Mouse (Mus musculus) T-cell, adult 2 months (primary cell): ENCODE data around the gene Dck.

Experiments used
- DNase-seq: peaks from one replicate; pipeline ENCODE4 v3.0.0; 2022; ENCODE audit warnings: low spot score

Gene Dck

DNA sequence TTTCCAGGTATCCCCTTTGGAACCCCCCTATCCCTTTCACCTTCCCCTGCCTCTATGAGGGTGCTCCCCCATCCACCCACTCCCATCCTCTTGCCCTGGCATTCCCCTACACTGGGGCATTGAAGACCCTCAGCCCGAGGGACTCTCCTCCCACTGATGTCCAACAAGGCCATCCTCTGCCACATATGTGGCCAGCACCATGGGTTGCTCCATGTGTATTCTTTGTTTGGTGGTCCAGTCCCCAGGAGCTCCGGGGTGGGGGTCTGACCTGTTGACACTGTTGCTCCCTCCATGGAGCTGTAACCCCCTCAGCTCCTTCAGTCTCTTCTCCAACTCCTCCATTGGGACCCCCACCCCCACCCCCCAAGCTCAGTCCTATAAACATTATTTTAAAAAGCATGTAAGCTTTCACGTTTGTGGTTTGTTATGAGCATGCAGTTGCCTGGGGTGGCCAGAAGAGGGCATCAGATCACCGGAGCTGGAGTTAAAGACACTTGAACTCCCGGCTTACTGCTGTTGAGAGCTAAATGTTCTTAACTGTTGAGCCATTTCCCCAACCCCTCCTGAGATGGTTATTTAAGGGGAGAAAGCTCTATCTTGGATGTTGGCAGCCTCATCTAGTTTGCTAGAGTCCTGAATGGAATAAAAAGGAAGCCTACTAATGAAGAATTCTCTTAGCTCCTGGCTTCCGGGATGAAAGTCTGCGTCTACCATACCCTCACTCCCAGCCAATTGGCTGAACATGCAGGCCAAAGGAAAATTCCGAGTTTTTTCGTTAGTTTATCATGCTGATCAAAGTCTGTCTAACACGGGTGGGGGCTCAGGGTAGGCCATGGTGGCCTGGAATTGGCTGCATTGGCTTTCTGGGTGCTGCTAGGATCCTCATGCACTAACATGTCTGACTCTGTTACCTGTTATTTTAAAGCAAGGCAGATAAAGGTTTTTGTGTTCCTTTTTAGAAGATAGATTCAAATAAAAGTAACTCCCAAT, 26.8 kb downstream of the Dck start:
- peak; percentile 29 for DNase-seq

DNA sequence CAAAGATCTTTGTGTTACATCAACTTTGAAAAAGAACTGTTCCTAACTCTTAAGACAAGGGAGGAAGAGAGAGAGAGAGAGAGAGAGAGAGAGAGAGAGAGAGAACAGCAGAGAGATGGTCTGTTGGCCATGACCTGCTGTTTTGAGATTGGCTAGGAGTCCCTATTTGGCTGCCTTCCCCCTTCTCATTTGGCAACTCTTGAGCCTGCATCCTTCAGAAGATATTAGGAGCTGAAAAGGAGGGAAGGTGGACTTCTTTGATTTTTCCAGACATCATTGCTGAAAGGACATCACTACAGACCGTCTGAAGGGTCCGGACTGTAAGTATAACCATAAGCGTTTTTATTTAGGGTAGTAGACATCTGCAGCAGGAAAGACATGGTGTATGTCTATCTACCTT, 28.9 kb downstream of the Dck start:
- DNase-seq = no peak

DNA sequence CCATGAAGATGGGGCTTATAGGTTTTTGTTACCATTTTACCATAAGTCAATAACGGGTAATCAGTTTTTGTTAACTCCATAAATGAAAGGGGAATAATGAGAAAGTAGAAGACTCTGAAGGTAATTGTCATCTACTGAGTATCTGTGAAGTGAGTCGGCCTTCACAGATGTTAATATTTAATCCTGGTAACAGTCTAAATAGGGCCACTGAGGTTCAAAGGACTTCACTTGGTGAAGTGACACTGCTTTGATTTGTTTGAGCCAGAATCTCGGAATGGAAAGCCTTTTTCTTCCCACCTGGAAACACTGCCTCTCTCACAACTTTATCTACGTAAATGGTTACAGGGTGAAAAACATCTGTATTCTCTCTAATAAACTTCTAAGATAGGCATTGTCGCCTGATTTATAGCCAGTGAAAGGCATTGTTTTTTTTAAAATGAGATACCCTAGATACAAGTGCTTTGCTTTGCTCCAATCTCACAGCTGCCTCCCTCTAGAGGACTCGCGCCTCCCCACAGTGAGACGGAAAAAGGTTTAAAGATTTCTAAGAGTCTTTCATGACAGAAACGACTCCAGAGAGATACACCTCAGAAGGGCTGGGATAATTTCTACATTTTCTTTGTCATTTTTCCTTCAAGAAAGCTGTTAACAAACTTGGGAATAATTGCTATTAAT, 31.3 kb downstream of the Dck start:
- DNase-seq = no peak

DNA sequence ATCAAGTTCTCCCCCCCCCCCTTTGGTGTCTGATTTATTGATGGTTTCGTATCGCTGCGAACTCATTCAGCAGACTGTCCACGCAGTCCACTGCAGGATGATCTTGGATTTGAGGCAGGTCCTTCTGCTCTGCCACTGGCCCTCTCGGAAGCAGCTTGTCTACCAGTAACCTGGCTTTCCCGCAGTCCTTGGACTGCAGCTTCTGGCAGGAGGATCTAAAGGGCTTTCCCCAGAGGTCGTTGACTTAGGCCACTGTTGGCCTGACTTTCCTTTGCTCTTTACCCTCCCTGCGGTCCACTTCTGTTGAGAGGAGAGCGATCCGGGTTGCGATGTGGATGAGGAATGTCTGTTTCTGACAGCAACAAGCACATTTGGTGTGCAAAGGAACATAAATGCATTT, 31.8 kb downstream of the Dck start:
- DNase-seq = no peak

DNA sequence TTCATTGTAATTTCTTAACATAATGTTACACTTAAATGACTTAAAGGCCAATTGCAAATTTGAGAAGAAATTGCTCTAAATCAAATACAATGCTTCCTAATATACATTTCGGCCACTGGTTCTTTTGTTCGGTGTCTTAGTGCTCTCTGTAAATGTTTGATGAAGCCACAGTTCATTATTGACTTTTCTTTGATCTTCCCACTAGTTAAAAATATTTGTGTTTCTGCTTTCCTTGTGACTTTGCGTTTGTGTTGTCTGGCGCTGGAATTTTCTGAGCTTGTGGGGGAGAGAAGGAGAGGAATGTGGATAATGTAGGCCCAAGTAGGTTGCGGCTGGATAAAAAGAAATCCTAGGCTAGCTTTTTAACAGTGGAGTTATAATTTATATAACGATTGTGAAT, 32.3 kb downstream of the Dck start:
- DNase-seq = no peak

DNA sequence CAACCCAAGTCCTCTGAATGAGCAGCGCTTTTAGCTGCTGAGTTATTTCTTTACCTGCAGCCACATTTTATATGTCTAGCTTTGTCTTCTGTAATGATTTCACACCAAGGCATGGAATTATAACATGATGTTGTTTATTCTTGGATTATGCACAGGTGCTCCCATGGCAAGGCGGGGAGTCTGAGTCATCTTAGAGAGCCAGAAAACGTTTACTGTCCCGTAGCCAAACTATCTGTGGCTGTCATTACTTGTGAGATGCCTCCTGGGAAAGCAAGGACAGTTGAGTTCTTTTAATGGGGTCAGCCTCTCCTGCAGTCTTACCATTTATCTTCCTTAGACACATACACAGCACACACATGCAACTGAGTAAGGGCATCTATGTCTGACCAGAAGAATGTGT, 40.8 kb downstream of the Dck start:
- DNase-seq = no peak

DNA sequence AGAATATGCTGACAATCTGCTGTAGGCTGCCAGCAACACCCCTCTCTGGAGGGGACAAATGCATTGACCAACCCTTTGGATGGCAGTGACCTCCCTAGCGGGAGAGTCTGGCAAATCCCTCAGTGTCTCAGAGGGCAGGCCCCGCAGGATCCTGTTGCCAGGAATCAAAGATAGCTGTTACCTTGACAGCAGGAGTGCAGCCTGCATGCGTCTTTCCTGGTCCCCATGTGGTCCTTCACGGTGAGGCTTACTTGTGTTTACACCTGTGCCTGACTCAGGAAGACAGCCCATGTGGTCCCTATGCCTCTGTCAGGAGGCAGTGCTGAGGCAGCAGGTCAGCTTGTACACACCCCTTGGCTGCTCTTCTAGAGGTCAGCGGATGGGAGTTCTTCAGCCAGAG, 41.5 kb downstream of the Dck start:
- DNase-seq = no peak

DNA sequence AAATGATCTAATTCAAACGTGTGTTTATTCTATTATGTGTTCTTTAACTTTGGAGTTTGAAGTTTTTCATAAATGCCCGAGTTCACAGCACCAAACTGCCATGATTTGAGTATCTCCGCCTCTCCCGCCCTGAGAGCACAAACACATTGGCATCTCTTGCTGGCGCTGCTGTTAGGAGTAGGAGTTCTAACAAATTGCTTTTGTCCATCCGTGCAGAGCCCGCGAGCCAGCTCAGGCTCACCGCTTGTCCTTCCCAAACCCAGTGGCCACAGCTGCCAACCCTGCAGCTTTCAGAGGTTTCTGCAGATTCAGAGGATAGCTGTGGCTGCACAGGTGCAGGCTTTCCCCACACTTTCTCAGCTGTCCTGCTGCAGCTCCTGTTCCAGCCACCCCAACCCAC, 42.5 kb downstream of the Dck start:
- no peak for DNase-seq

DNA sequence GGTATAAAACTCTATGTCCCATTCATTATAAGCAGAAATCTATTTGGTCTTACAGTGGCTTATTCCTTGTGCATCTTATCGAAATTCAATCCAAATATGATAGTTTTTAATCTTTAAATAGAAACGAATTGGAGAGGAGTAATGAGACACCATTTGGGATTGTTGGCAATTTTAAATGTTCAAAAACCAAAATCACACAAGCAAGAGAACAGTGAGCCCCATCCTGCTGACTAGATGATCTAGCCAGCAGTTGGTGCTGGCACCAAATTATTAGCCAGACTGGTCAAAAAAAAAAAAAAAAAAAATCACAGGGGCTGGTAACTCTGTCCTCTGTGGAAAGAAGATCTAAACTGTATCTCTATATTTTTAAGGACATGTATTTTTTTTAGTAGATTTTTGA, 48.4 kb downstream of the Dck start:
- no peak for DNase-seq

DNA sequence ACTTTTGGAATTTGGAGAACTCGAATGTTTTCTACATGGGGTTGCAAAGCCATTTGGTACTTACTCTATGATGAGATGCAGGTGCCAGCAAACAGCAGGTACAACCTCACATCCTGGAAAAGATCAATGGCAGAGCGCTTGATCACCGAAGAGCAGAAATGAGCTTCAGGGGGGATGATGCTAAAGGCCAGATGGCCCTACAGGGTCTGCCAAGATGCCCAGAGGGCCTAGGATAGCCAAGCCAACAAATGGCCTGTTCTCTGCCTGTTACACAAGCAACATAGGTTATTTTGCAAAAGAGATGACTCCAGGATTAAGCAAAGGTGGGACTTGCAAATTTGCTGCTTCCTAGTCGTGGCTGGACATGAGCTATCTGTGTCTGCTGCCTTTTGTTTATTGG, 49.8 kb downstream of the Dck start:
- DNase-seq = no peak

DNA sequence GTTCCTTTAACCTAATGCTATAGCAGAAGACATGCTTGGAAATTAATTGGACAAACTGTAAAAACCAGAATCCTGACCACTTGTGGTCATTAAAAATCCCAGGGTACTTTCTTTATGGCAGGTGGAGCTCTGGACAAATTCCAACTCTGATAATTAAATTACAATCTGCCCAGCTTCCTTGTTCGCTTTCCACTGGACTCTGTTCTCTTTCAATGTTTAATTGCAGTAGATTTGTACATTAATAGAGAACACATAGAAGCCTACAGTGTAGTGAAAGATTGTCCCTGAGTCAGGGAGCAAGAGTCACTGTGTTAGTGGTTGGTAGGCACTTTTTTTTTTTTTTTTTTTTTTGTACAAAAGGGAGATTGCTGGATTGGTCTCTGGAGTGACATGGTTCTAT, 56.7 kb downstream of the Dck start:
- DNase-seq = no peak

DNA sequence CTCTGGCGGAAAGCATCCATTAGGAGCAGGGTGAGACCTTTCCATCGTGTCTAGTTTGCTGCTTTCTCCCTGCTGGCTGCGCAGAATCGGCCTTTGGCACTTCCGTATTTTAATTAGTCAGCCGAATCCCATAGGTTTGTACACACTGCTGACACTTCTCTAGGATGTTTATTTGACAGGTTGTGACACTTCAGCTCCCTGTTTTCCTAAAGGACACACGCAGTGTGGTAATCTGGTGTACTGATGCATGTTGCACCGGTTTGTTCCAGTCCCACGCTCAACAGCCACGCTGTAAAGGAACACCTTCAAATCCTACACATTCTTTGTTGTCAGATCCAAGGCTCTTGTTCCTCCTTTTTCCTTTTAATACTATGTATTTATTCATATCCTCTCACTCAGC, 60.0 kb downstream of the Dck start:
- DNase-seq = no peak

DNA sequence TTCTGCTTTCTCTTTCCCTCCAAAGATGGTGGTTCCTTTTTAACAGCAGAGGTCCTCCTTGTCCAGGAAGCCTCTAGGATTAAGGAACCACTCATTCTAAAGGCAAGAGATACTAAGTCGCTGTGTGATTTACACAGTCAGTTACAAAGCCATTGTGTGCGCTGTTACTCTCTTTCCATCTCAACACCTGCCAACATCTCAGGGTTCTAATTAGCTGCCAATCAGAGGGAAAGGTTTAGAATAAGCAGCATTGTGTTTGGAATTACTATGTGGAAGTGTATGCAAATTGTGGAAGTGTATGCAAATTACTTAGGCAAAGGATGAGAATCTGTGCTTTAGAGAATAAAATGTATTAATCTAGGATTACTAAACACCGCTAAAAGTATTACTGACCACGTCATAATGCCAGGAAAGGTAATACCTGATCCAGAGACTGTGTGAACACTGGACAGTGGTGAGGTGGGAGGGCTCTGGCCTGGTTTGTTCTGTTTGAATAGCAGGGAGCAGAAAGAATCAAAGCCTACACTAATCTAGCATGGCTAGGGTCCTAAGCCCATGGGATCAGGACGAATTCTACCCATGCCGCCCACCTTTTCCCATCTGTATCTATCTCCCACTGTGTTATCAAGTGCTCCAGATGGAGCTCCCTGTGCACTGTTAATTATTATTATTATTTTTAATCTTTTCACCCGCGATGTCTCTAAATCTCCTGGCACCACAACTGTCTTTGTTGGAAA, 65.2 kb downstream of the Dck start:
- no peak for DNase-seq

DNA sequence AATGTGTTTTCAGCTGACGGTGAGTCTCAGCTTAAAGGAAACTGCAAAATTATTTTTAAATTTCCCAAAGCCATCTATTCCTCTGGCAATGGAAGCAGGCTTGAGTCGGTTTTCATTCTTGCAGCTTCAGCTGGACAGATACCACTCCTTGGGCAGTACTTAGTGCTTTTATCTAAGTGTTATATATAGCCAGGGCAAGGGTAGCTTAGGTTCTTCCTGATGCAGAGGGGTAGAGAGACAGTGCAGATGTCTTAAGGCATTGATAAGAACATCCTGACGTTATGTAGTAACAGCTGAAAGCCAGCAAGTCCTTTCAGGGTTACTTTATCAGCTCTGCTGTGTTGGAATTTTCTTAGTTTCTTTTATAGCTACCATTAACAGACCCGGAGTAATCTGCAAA, 66.1 kb downstream of the Dck start:
- no peak for DNase-seq

DNA sequence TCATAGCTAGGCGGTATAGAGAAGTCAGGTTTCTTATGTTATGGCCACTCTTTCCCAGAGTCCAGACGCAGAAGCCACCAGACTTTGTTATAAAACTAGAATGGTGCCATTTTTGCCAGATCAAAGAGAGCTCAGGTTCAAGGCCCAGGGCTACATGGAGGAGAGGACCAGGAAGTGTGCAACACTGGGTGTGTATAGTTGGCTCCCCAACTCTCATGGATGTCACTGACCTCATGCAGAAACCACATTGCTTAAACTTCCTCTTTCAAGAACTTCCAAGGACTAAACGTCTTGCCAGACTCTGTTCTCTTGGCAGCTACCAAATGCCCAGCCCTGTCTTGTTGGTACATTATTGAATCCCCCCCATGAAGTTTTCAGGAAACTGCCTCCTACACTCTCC, 67.1 kb downstream of the Dck start:
- DNase-seq = no peak
